Mouse (Mus musculus) E14TG2a.4 (cell line): ENCODE results near the gene Rftn1.
"Not testable (repeated sequence)": the region's sequence is repeated elsewhere in the genome, so short reads cannot be mapped to it uniquely, and the experiment has no call there.

Experiments
- CTCF ChIP-seq: conservative IDR thresholded peaks from 2 replicates; pipeline ENCODE4 v1.5.1; 2014; ENCODE audit warnings: low read length
- NANOG ChIP-seq: IDR thresholded peaks from 2 replicates; pipeline ENCODE4 v1.6.1; 2014; ENCODE audit warnings: borderline replicate concordance, low read length, mixed read lengths
- POU5F1 ChIP-seq: IDR thresholded peaks from 2 replicates; pipeline ENCODE4 v1.6.1; 2014; ENCODE audit warnings: low read length, borderline replicate concordance

- not testable (repeated sequence) for TF ChIP-seq CTCF, NANOG, POU5F1
These were observed 74.8 kb downstream of the Rftn1 start for GRCm38 (mm10) chr17:50115716-50116115.
